Mouse (Mus musculus) kidney, embryonic 14.5 days (tissue): ENCODE results near the gene Mtf1. TPM values are rescaled to one million over a fixed set of nuclear protein-coding genes. Genes with fewer than 3 reads are reported as not detected.

ENCODE experiments used
- ATAC-seq: fragments of 200-750 bp; cut with Nextera tagmentation; 2 replicates; pipeline ENCODE4 v1.8.0; 2017; ENCODE audit warnings: moderate number of reproducible peaks, mild to moderate bottlenecking, moderate TSS enrichment, moderate library complexity; ENCODE audit not compliant: low FRiP score, low TSS enrichment
- H3K27ac ChIP-seq: fragments of 300-500 bp; sonication (generic); 2 replicates; pipeline ENCODE4 v1.5.1; 2014; ENCODE audit warnings: low read depth, mild to moderate bottlenecking, low read length, moderate library complexity, mixed read lengths
- H3K27me3 ChIP-seq: fragments of 300-500 bp; sonication (generic); 2 replicates; pipeline ENCODE4 v1.6.1; 2014; ENCODE audit warnings: mild to moderate bottlenecking, low read length; ENCODE audit not compliant: control insufficient read depth, insufficient read depth
- H3K36me3 ChIP-seq: fragments of 300-500 bp; sonication (generic); 2 replicates; pipeline ENCODE4 v1.6.1; 2014; ENCODE audit warnings: low read length, mixed read lengths; ENCODE audit not compliant: control insufficient read depth, insufficient read depth
- H3K4me1 ChIP-seq: fragments of 300-500 bp; sonication (generic); 2 replicates; pipeline ENCODE4 v1.6.1; 2014; ENCODE audit warnings: low read length, mixed read lengths; ENCODE audit not compliant: control insufficient read depth, insufficient read depth
- H3K4me2 ChIP-seq: fragments of 300-500 bp; sonication (generic); replicated peaks from 2 replicates; pipeline ENCODE4 v1.6.1; 2014; ENCODE audit warnings: low read depth, mild to moderate bottlenecking, low read length
- H3K4me3 ChIP-seq: fragments of 300-500 bp; sonication (generic); 2 replicates; pipeline ENCODE4 v1.5.1; 2014; ENCODE audit warnings: mild to moderate bottlenecking, low read length
- H3K9ac ChIP-seq: fragments of 300-500 bp; sonication (generic); 2 replicates; pipeline ENCODE4 v1.6.1; 2014; ENCODE audit warnings: low read depth, mild to moderate bottlenecking, low read length, moderate library complexity
- H3K9me3 ChIP-seq: fragments of 300-500 bp; sonication (generic); 2 replicates; pipeline ENCODE4 v1.6.1; 2016; ENCODE audit warnings: low read length; ENCODE audit not compliant: control insufficient read depth
- WGBS: fragments of 180-500 bp; shearing (Covaris S2); extraction: QIAGEN DNeasy Blood & Tissue Kit; methylation state at CpG from one replicate; pipeline ENCODE4 v1.1.7; 2014; 5-methylcytosine and 5-hydroxymethylcytosine counted together
- polyA plus RNA-seq: library from polyadenylated mRNA; unstranded; fragments of >200 nt; fragmentation: Nextera tagmentation; extraction: Ambion mirVana; gene quantifications from 2 replicates; pipeline ENCODE4 v1.2.1, GENCODE M21; 2014

The Mtf1 gene
- polyA plus RNA-seq, 1 experiment from 2014 or later = 17.5 TPM

- Histone ChIP-seq H3K9me3 (no peaks in the 10 kb centered on the region), H3K9ac (no peak overlapping the region), H3K36me3 (no peaks in the 10 kb centered on the region), H3K4me3 (no peak overlapping the region), H3K4me2 (no peak overlapping the region), H3K4me1 (0 out of 2 replicates have a peak, but pooled peaks cover 7% of the 10 kb centered on the region), H3K27me3 (peaks cover 57% of the 10 kb centered on the region), H3K27ac (no peak overlapping the region)
- no peak for ATAC-seq
- WGBS = 67% methylated on average over 5 of the region's 5 CpGs
Measured at GRCm38 (mm10) chr4:124890831-124891230, 88.9 kb downstream of the Mtf1 start.

DNA sequence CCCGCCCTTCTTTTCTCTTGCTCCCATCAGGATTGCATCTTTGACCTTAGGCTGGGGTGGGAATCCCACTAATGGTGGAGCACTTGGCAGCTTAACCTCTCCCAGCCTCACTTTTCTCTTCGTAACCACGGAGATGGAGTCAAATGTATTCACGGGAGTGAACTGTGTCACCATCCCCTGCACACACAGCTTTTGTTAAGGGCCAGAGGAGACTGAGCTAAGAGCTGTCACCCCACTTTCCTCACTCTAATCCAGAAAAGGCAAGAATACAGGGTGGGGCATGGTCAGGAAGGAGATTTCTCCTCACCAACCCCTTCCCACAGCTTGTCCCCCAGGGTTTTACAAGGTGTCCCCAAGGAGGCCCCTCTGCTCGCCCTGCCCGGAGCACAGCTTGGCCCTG lies 91.9 kb downstream of the Mtf1 start:
- ATAC-seq = no peak
- peaks cover 48% of the 10 kb centered on the region for H3K27me3 ChIP-seq

GRCm38 (mm10) chr4:124894508-124895428 lies 92.9 kb downstream of the Mtf1 start:
- WGBS = 2% methylated on average over 67 of the region's 83 CpGs
- Histone ChIP-seq H3K4me3 (peak overlapping the region; percentile 43), H3K9me3 (no peaks in the 10 kb centered on the region), H3K4me2 (peak overlapping the region; percentile 73), H3K27ac (no peak overlapping the region), H3K27me3 (peaks cover 45% of the 10 kb centered on the region), H3K4me1 (0 out of 2 replicates have a peak, but pooled peaks cover 7% of the 10 kb centered on the region), H3K9ac (no peak overlapping the region), H3K36me3 (no peaks in the 10 kb centered on the region)
- no peak for ATAC-seq

More for the DNA sequence above, 91.9 kb downstream of the Mtf1 start:
- no peaks in the 10 kb centered on the region for H3K9me3 ChIP-seq
- H3K4me1 ChIP-seq = 0 out of 2 replicates have a peak, but pooled peaks cover 7% of the 10 kb centered on the region
- WGBS = 36% methylated on average over 6 of the region's 6 CpGs
- H3K4me3 ChIP-seq = no peak overlapping the region
- no peak overlapping the region for H3K27ac ChIP-seq
- H3K36me3 ChIP-seq = no peaks in the 10 kb centered on the region
- H3K9ac ChIP-seq = no peak overlapping the region
- no peak overlapping the region for H3K4me2 ChIP-seq

DNA sequence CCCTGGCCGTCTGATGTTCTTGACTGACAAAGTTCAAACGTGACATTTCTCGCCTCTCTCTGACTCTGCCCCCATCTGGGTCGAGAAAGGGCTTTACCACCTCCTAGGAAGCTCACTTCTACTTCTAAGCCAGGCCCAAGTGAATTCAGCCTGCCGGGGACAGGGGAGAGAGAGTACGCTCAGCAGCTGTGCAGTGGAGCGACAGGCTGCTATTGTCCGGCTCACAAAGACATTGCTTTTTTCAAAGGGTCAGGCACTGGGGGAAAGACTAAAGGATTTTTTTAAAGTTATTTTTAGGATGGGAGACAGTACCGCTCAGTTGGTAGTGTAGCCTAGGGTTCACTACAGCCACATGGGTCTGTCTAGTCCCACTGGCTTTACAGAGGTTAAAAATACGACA lies 96.5 kb downstream of the Mtf1 start:
- Histone ChIP-seq H3K4me2 (no peak overlapping the region), H3K4me1 (0 out of 2 replicates have a peak, but pooled peaks cover 7% of the 10 kb centered on the region), H3K9me3 (no peaks in the 10 kb centered on the region), H3K4me3 (no peak overlapping the region), H3K9ac (no peak overlapping the region), H3K27ac (no peak overlapping the region), H3K27me3 (peaks cover 30% of the 10 kb centered on the region), H3K36me3 (no peaks in the 10 kb centered on the region)
- no peak for ATAC-seq
- WGBS = 54% methylated on average over 10 of the region's 10 CpGs

Other genes with a start within 250 kb of the Mtf1 start
- gene 3100002H09Rik, start 191.3 kb upstream of the Mtf1 start, polyA plus RNA-seq = not detected in 2 replicates
- gene Pou3f1, start 145.3 kb upstream of the Mtf1 start, polyA plus RNA-seq = 1.6 and 1.7 TPM in 2 replicates
- gene Utp11, start 108.5 kb upstream of the Mtf1 start, polyA plus RNA-seq = 67.9 and 93.7 TPM in 2 replicates
- 9.5 and 9.7 TPM in 2 replicates for gene Fhl3, start 101.4 kb upstream of the Mtf1 start, polyA plus RNA-seq
- gene Sf3a3, start 87.3 kb upstream of the Mtf1 start, polyA plus RNA-seq = 177 and 183 TPM in 2 replicates
- 22.2 and 26.4 TPM in 2 replicates for gene Inpp5b, start 60.3 kb upstream of the Mtf1 start, polyA plus RNA-seq
- gene Yrdc, start 48.6 kb downstream of the Mtf1 start, polyA plus RNA-seq = 40.4 and 49.8 TPM in 2 replicates
- gene 1110065P20Rik, start 49.1 kb downstream of the Mtf1 start, polyA plus RNA-seq = 53.6 and 64.3 TPM in 2 replicates
- 0.66 and 0.81 TPM in 2 replicates for gene Maneal, start 60.1 kb downstream of the Mtf1 start, polyA plus RNA-seq
- gene Epha10, start 78.8 kb downstream of the Mtf1 start, polyA plus RNA-seq = 0.10 and 0.23 TPM in 2 replicates
- gene 9930104L06Rik, start 134.9 kb downstream of the Mtf1 start, polyA plus RNA-seq = 4.8 and 5.0 TPM in 2 replicates
- 151 and 152 TPM in 2 replicates for gene Cdca8, start 137.2 kb downstream of the Mtf1 start, polyA plus RNA-seq
- gene Rspo1, start 184.3 kb downstream of the Mtf1 start, polyA plus RNA-seq = 40.0 and 44.8 TPM in 2 replicates
- gene Gnl2, start 214.5 kb downstream of the Mtf1 start, polyA plus RNA-seq = 56.9 and 95.5 TPM in 2 replicates